Comparison of ENCODE assay signal across 31 mouse cellular contexts in the genomic region with DNA sequence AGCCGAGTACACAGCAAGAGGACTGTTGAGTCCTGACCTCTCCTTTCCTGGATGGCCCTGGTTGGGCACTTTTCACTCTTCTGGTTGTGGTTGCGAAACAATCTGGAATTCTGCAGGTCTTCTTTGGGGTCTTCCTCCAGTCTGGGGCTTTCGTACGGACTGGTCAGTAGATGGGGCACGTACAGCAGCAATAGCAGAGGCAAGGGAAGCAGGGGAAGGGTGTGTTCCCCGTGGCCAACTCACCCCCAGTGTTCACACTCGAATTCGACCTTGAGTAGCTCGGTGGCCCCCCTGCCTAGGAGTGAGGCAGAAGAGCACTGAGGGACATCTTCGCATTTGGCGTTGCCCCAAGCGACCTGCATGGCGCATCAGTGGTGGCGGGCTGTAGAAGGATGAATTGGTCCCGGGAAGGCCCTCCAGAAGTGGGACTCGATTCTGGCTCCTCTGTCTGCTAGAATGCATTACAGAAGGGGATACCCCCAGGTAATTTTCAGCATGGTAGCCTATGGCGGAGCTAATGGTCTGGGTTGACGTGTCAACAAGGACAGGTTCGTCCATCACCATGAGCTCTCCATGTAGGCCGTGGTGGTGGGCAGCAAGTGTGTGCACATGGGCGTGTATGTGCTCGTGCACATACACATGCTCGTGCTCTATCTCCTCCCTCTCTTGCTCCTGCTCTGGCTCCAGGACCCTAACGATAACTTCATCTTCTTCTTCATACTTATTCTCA. TPM values are rescaled to one million over a fixed set of nuclear protein-coding genes. Genes with fewer than 3 reads are reported as not detected.
A peak's percentile ranks its signal among the peaks of the same experiment; 100 is the strongest.
DNase-seq lines count a peak whose midpoint lies in the region; ATAC-seq and TF ChIP-seq lines count a peak whose summit lies in the region.
"Had no signal": no experiment of that assay in that cellular context is flagged by ENCODE, and none has a peak within 500 bp of the region (broad histone marks: within the 10 kb centered on the region; RNA-seq: fewer than 3 reads in every experiment).

No protein-coding gene starts in this region.

- peaks cover 34% of the 10 kb centered on the region for H3K4me1 ChIP-seq in heart, embryonic 10.5 days
- no peaks in the 10 kb centered on the region for H3K4me1 ChIP-seq in intestine, embryonic 14.5 days (replicated peaks; ENCODE audit: control insufficient read depth, insufficient read depth, low read length)
- H3K4me1 ChIP-seq in intestine, postnatal 0 days (replicated peaks; ENCODE audit: control insufficient read depth, insufficient read depth, low read length) = no peaks in the 10 kb centered on the region
- H3K4me1 ChIP-seq in neural tube, embryonic 14.5 days (ENCODE audit: control insufficient read depth, insufficient read depth, low read length) = no peaks in the 10 kb centered on the region
- H3K4me1 ChIP-seq: intestine, embryonic 15.5 days had no signal

- H3K4me3 ChIP-seq in heart, embryonic 10.5 days = no peak overlapping the region
- H3K4me3 ChIP-seq in intestine, embryonic 14.5 days (ENCODE audit: low read depth, low read length) = no peak overlapping the region
- H3K4me3 ChIP-seq in intestine, postnatal 0 days (ENCODE audit: low read depth, low read length) = no peak overlapping the region
- no peak overlapping the region for H3K4me3 ChIP-seq in neural tube, embryonic 14.5 days (ENCODE audit: low read depth, low read length)
- H3K4me3 ChIP-seq: erythroblast, embryonic 14.5 days; intestine, embryonic 15.5 days; neural tube, embryonic 12.5 days had no signal

- H3K4me2 ChIP-seq in intestine, embryonic 14.5 days (ENCODE audit: low read length) = no peak overlapping the region
- H3K4me2 ChIP-seq in intestine, postnatal 0 days (replicated peaks; ENCODE audit: low read depth) = no peak overlapping the region
- H3K4me2 ChIP-seq in neural tube, embryonic 14.5 days (ENCODE audit: low read depth, low read length) = 0 out of 2 replicates have a peak overlapping the region, but pooled peaks have one; percentile 2

- peaks cover 8% of the 10 kb centered on the region; the same call in 1 of the 2 replicates for H3K36me3 ChIP-seq in heart, embryonic 10.5 days
- H3K36me3 ChIP-seq in intestine, embryonic 14.5 days (ENCODE audit: control insufficient read depth, insufficient read depth, low read length) = no peaks in the 10 kb centered on the region
- H3K36me3 ChIP-seq in intestine, postnatal 0 days (ENCODE audit: control insufficient read depth, insufficient read depth) = no peaks in the 10 kb centered on the region
- no peaks in the 10 kb centered on the region for H3K36me3 ChIP-seq in neural tube, embryonic 14.5 days (ENCODE audit: control insufficient read depth, insufficient read depth, low read length)
- H3K36me3 ChIP-seq: forebrain, embryonic 15.5 days; intestine, embryonic 15.5 days; neural tube, embryonic 12.5 days had no signal

- no peak for ATAC-seq in intestine, embryonic 14.5 days (replicated peaks; ENCODE audit: low FRiP score, low TSS enrichment, low read depth)
- no peak for ATAC-seq in intestine, postnatal 0 days
- no peak for ATAC-seq in neural tube, embryonic 14.5 days (ENCODE audit: low read depth)
- ATAC-seq: activated CD4-positive, CD25-positive, alpha-beta regulatory T cell, adult 4 months; forebrain, embryonic 15.5 days; intestine, embryonic 15.5 days had no signal

- WGBS in heart, embryonic 10.5 days = 87% methylated on average over 24 of the region's 24 CpGs
- WGBS in intestine, embryonic 14.5 days = 92% methylated on average over 24 of the region's 24 CpGs
- WGBS in intestine, postnatal 0 days = 91% methylated on average over 24 of the region's 24 CpGs
- WGBS in neural tube, embryonic 14.5 days = 92% methylated on average over 24 of the region's 24 CpGs

- H3K9ac ChIP-seq in intestine, embryonic 14.5 days (ENCODE audit: low read length) = no peak overlapping the region
- H3K9ac ChIP-seq in intestine, postnatal 0 days (ENCODE audit: low read depth, low read length) = no peak overlapping the region
- no peak overlapping the region for H3K9ac ChIP-seq in neural tube, embryonic 14.5 days (replicated peaks; ENCODE audit: low read depth, low read length)
- H3K9ac ChIP-seq: intestine, embryonic 15.5 days; liver, embryonic 14.5 days had no signal

- intact Hi-C loops in heart, postnatal 36 days (cut with DNase I) = loop anchor here (5.0 kb wide), 1 partner anchor 262 kb away; no protein-coding TSS in a partner anchor

- H3K27me3 ChIP-seq in heart, embryonic 10.5 days (ENCODE audit: insufficient read depth, poor library complexity, severe bottlenecking) = peaks cover 33% of the 10 kb centered on the region
- H3K27me3 ChIP-seq in intestine, embryonic 14.5 days (replicated peaks; ENCODE audit: control insufficient read depth, insufficient read depth, low read length) = 0 out of 2 replicates have a peak, but pooled peaks cover 7% of the 10 kb centered on the region
- H3K27me3 ChIP-seq in intestine, postnatal 0 days (replicated peaks; ENCODE audit: control insufficient read depth, insufficient read depth, low read length) = 0 out of 2 replicates have a peak, but pooled peaks cover 3% of the 10 kb centered on the region
- H3K27me3 ChIP-seq in neural tube, embryonic 14.5 days (ENCODE audit: control insufficient read depth, insufficient read depth, low read length) = no peaks in the 10 kb centered on the region
- H3K27me3 ChIP-seq: forebrain, embryonic 15.5 days; intestine, embryonic 15.5 days; neural tube, embryonic 12.5 days had no signal

- TF ChIP-seq CTCF in intestine, postnatal 0 days (IDR thresholded peaks at IDR 0.05; ENCODE audit: low read depth) = no peak

- peak; percentile 59 for DNase-seq in heart, embryonic 10.5 days (ENCODE audit: low spot score)
- DNase-seq in heart, postnatal 36 days = no peak
- peak; percentile 44 for DNase-seq in intestine, embryonic 14.5 days (ENCODE audit: low spot score)
- no peak for DNase-seq in neural tube, embryonic 10.5 days (ENCODE audit: extremely low spot score, low spot score)
- no peak for DNase-seq in kidney, adult 11 months
- DNase-seq: adrenal gland, adult 2 months; adrenal gland, postnatal 36 days; B cell, adult 2 months; cerebellum, adult 18-20 months; cerebellum, postnatal 10 days; gastrocnemius, postnatal 10 days; heart, postnatal 4 days; kidney, adult 9 months; kidney, postnatal 10 days; layer of hippocampus, postnatal 36 days; left cerebral cortex, postnatal 4 days; liver; lung, adult 2 months; lung, postnatal 10 days; retina, postnatal 1 day; right cerebral cortex, postnatal 14 days; thymus, postnatal 4 days had no signal

- H3K27ac ChIP-seq in heart, embryonic 10.5 days = no peak overlapping the region
- H3K27ac ChIP-seq in intestine, embryonic 14.5 days (ENCODE audit: low read depth) = no peak overlapping the region
- no peak overlapping the region for H3K27ac ChIP-seq in intestine, postnatal 0 days (ENCODE audit: low read depth, low read length)
- no peak overlapping the region for H3K27ac ChIP-seq in neural tube, embryonic 14.5 days (ENCODE audit: low read depth, low read length)
- H3K27ac ChIP-seq: forebrain, embryonic 15.5 days; intestine, embryonic 15.5 days; liver, embryonic 14.5 days; macrophage; neural tube, embryonic 12.5 days had no signal

- no peaks in the 10 kb centered on the region for H3K9me3 ChIP-seq in heart, embryonic 10.5 days
- no peaks in the 10 kb centered on the region for H3K9me3 ChIP-seq in intestine, embryonic 14.5 days (ENCODE audit: control insufficient read depth, low read length)
- H3K9me3 ChIP-seq in intestine, postnatal 0 days (ENCODE audit: control insufficient read depth) = no peaks in the 10 kb centered on the region
- H3K9me3 ChIP-seq in neural tube, embryonic 14.5 days (ENCODE audit: control insufficient read depth, low read length) = no peaks in the 10 kb centered on the region
- H3K9me3 ChIP-seq: forebrain, embryonic 15.5 days; intestine, embryonic 15.5 days; neural tube, embryonic 12.5 days had no signal

RNA-seq across cellular contexts. Expression of gene Rtl5, which starts 2.1 kb away (rescaled TPM):
- 0.92 and 1.1 TPM in 2 replicates for polyA plus RNA-seq in heart, embryonic 10.5 days (2016; fragmentation: Nextera tagmentation; extraction: Ambion mirVana)
- 1 to 10 TPM; 2.5 to 2.6 TPM for total RNA-seq in heart, postnatal 36 days (2021)
- 1.9 and 2.2 TPM in 2 replicates for polyA plus RNA-seq in intestine, embryonic 14.5 days (2014; fragmentation: Nextera tagmentation; extraction: Ambion mirVana)
- polyA plus RNA-seq in intestine, postnatal 0 days (2015; fragmentation: Nextera tagmentation; extraction: Ambion mirVana) = 0.33 and 0.43 TPM in 2 replicates
- polyA plus RNA-seq in neural tube, embryonic 14.5 days (2014; fragmentation: Nextera tagmentation; extraction: Ambion mirVana) = 3.3 and 3.9 TPM in 2 replicates

RNA-seq across cellular contexts. Expression of gene Pin4, which starts 50.3 kb away (rescaled TPM):
- polyA plus RNA-seq in heart, embryonic 10.5 days (2016; fragmentation: Nextera tagmentation; extraction: Ambion mirVana) = 44.6 and 65.4 TPM in 2 replicates
- 10 to 100 TPM; 16.2 to 18.8 TPM for total RNA-seq in heart, postnatal 36 days (2021)
- polyA plus RNA-seq in intestine, embryonic 14.5 days (2014; fragmentation: Nextera tagmentation; extraction: Ambion mirVana) = 66.3 and 75.6 TPM in 2 replicates
- 59.7 and 61.0 TPM in 2 replicates for polyA plus RNA-seq in intestine, postnatal 0 days (2015; fragmentation: Nextera tagmentation; extraction: Ambion mirVana)
- polyA plus RNA-seq in neural tube, embryonic 14.5 days (2014; fragmentation: Nextera tagmentation; extraction: Ambion mirVana) = 65.6 and 71.6 TPM in 2 replicates
- polyA plus RNA-seq: adrenal gland, adult 2 months had no signal

Comparison
In these comparisons a context has a peak if more than half of its experiments do, and no peak if none do; other contexts are left out.
1. DNase-seq: peak in heart, embryonic 10.5 days (single experiment) and intestine, embryonic 14.5 days (single experiment); none in heart, postnatal 36 days (0 of 2), neural tube, embryonic 10.5 days (single experiment) and kidney, adult 11 months (single experiment).